Mouse (Mus musculus) retina, embryonic 14.5 days (tissue): ENCODE measurements around the gene Pdzd3.
"Not testable (repeated sequence)": the region's sequence is repeated elsewhere in the genome, so short reads cannot be mapped to it uniquely, and the experiment has no call there.

ENCODE experiments used
- DNase-seq: peaks from one replicate; pipeline ENCODE4 v3.0.0-alpha.2; 2015; ENCODE audit warnings: low spot score

Gene Pdzd3

GRCm38 (mm10) chr9:44251314-44251713 lies at the start of gene Pdzd3:
Gene Pdzd3 (minus strand): TSS chr9:44251471.
- no peak for DNase-seq

GRCm38 (mm10) chr9:44300001-44300400 lies 48.7 kb upstream of the Pdzd3 start:
- DNase-seq, result not testable (repeated sequence)

GRCm38 (mm10) chr9:44292490-44292889 lies 41.2 kb upstream of the Pdzd3 start:
- peak; percentile 66 for DNase-seq

- DNase-seq, result peak; percentile 22
These were observed 37.7 kb upstream of the Pdzd3 start for GRCm38 (mm10) chr9:44288959-44289291.

- DNase-seq, result peak; percentile 64
These were observed 37.0 kb upstream of the Pdzd3 start, which contains the start of gene Abcg4 for GRCm38 (mm10) chr9:44288076-44288958. Gene Abcg4 (minus strand): TSS chr9:44288615.

- peak; percentile 62 for DNase-seq
These were observed 36.3 kb upstream of the Pdzd3 start for GRCm38 (mm10) chr9:44287401-44288075.

GRCm38 (mm10) chr9:44287003-44287400 lies 35.7 kb upstream of the Pdzd3 start:
- DNase-seq, result no peak

- DNase-seq, result no peak
These were observed 35.1 kb upstream of the Pdzd3 start for GRCm38 (mm10) chr9:44286256-44286850.

- DNase-seq, result no peak
These were observed 31.9 kb upstream of the Pdzd3 start for GRCm38 (mm10) chr9:44283183-44283582.

- no peak for DNase-seq
These were observed 18.7 kb upstream of the Pdzd3 start for GRCm38 (mm10) chr9:44269973-44270372.

- peak; percentile 39 for DNase-seq
These were observed 17.8 kb upstream of the Pdzd3 start for GRCm38 (mm10) chr9:44269077-44269476.

GRCm38 (mm10) chr9:44268432-44268831 lies 17.2 kb upstream of the Pdzd3 start, which contains the start of gene Nlrx1:
Gene Nlrx1 (minus strand): TSS chr9:44268599.
- DNase-seq, result no peak

- DNase-seq, result peak; percentile 84
These were observed 16.7 kb upstream of the Pdzd3 start for GRCm38 (mm10) chr9:44268027-44268360.

- DNase-seq, result peak; percentile 24
These were observed 16.2 kb upstream of the Pdzd3 start for GRCm38 (mm10) chr9:44267319-44268026.

- no peak for DNase-seq
These were observed 15.4 kb upstream of the Pdzd3 start for GRCm38 (mm10) chr9:44266478-44267226.

GRCm38 (mm10) chr9:44261388-44261787 lies 10.1 kb upstream of the Pdzd3 start:
- no peak for DNase-seq

- no peak for DNase-seq
These were observed 7.7 kb upstream of the Pdzd3 start for GRCm38 (mm10) chr9:44259014-44259413.

GRCm38 (mm10) chr9:44256213-44256612 lies 4.9 kb upstream of the Pdzd3 start:
- no peak for DNase-seq

- no peak for DNase-seq
These were observed 3.9 kb upstream of the Pdzd3 start for GRCm38 (mm10) chr9:44255136-44255521.

GRCm38 (mm10) chr9:44254508-44255135 lies 3.4 kb upstream of the Pdzd3 start:
- no peak for DNase-seq

- DNase-seq, result no peak
These were observed 2.2 kb upstream of the Pdzd3 start for GRCm38 (mm10) chr9:44253441-44253840.
